Mouse (Mus musculus) ES-E14 (cell line): ENCODE measurements around the gene Dync1i2.

ENCODE experiments used
- CHD2 ChIP-seq: IDR thresholded peaks from 2 replicates; pipeline ENCODE4 v1.6.1; 2014; ENCODE audit warnings: mild to moderate bottlenecking, low read depth, low read length, inconsistent platforms
- ZNF384 ChIP-seq: IDR thresholded peaks from 2 replicates; pipeline ENCODE4 v1.6.1; 2012; ENCODE audit warnings: low read depth, low read length, inconsistent platforms

- TF ChIP-seq ZNF384 (no peak), CHD2 (no peak)
Measured at GRCm38 (mm10) chr2:71298729-71299128, 87.2 kb downstream of the Dync1i2 start.
